Mouse (Mus musculus): ENCODE results near the gene Ccdc167. TPM values are rescaled to one million over a fixed set of nuclear protein-coding genes. Genes with fewer than 3 reads are reported as not detected.

Ccdc167 gene
- polyA plus RNA-seq, 1 experiment = 7.7 TPM

DNA sequence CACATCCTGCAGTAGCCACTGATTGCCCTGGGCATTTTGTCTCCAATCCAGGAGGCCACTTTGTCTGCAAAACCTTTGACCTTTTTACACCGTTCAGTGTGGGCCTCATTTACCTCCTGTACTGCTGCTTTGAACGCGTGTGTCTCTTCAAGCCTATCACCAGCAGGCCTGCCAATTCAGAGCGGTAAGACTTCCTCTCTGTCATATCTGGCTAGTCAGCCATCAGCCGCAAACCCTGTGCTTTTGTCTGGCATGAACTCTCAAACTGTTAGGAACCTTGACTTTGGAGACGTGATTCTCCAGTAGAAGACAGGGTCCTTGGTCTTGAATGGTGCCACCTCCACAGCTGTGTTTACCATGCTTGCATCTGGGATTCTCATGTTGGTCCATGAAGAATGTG, 26.6 kb downstream of the Ccdc167 start:
- Histone ChIP-seq H3K4me1 (ENCODE audit: control insufficient read depth, insufficient read depth, low read length) (no peaks in the 10 kb centered on the region), H3K4me3 (replicated peaks; ENCODE audit: extremely low read depth, low read depth, low read length) (no peak overlapping the region)
- no peak for DNase-seq
- 81% methylated on average over 6 of the region's 6 CpGs for WGBS
- TF ChIP-seq POLR2A (IDR thresholded peaks at IDR 0.05; ENCODE audit: borderline replicate concordance, extremely low read depth, low read depth, low read length) = no peak
- TF ChIP-seq CTCF (IDR thresholded peaks at IDR 0.05; ENCODE audit: insufficient read depth, low read length) = no peak

DNA sequence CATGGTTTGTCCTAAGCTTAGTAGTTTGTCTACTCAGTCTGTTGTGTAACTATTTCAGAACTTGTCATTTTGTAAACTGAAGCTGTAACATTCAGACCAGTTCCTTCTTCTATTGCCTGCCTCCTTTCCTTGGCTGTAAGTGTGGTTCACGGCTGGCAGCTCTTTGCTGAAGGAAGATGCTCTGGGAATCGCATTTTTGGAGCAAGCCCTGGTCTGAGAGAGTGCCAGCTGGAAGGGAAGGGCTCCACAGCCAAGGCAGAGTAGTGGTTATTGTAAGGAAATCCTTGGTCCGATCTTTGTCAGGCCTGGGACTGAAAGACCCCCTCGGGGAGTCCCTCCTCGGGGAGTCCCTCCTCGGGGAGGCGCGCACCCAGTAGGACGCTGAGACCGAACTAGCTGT, 28.2 kb downstream of the Ccdc167 start:
- no peak for DNase-seq
- 94% methylated on average over 10 of the region's 10 CpGs for WGBS
- Histone ChIP-seq H3K4me3 (replicated peaks; ENCODE audit: extremely low read depth, low read depth, low read length) (no peak overlapping the region), H3K4me1 (ENCODE audit: control insufficient read depth, insufficient read depth, low read length) (no peaks in the 10 kb centered on the region)
- no peak for TF ChIP-seq CTCF (IDR thresholded peaks at IDR 0.05; ENCODE audit: insufficient read depth, low read length)
- no peak for TF ChIP-seq POLR2A (IDR thresholded peaks at IDR 0.05; ENCODE audit: borderline replicate concordance, extremely low read depth, low read depth, low read length)

DNA sequence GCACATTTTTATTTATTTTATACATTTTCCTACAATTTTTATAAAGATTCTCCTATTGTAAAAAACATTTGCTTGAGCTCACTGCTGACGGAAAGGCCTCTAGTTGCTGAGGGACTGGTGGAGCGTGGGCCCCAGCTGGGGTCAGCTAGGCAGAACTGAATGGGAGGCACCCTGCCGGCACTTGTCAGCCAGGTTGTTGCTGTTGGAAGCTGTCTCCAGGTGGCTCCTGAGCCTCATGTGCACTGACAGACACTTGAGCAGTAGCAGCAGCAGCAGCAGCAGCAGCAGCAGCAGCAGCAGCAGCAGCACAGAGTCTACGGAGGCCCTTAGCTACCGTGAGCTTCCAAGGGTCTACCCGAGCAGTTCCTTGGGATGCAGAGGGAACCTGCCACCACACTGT, 29.5 kb downstream of the Ccdc167 start:
- no peak overlapping the region for H3K4me3 ChIP-seq (replicated peaks; ENCODE audit: extremely low read depth, low read depth, low read length)
- TF ChIP-seq CTCF (IDR thresholded peaks at IDR 0.05; ENCODE audit: insufficient read depth, low read length) (no peak), POLR2A (IDR thresholded peaks at IDR 0.05; ENCODE audit: borderline replicate concordance, extremely low read depth, low read depth, low read length) (no peak)
- 87% methylated on average over 6 of the region's 6 CpGs for WGBS
- H3K4me1 ChIP-seq (ENCODE audit: control insufficient read depth, insufficient read depth, low read length) = no peaks in the 10 kb centered on the region
- no peak for DNase-seq

DNA sequence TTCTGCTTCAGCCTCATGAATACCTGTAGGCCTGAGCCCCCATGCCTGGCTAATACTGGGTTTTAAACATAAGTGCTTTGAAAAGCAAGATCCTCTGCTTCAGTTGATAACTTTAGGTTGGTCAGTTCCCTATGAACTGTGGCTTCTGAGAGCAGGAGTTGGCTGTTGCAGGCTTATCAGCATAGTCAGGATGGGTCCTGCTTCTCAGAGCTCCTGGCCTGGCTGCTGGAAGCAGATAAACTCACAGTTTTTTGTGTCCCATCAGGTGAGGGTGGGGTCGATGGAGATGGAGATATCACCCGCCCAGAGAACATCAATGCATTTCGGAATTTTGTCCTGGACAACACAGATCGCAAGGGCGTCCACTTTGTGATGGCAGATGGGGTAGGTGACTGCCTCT, 30.1 kb downstream of the Ccdc167 start:
- TF ChIP-seq CTCF (IDR thresholded peaks at IDR 0.05; ENCODE audit: insufficient read depth, low read length) (no peak), POLR2A (IDR thresholded peaks at IDR 0.05; ENCODE audit: borderline replicate concordance, extremely low read depth, low read depth, low read length) (no peak)
- Histone ChIP-seq H3K4me1 (ENCODE audit: control insufficient read depth, insufficient read depth, low read length) (no peaks in the 10 kb centered on the region), H3K4me3 (replicated peaks; ENCODE audit: extremely low read depth, low read depth, low read length) (no peak overlapping the region)
- no peak for DNase-seq
- 92% methylated on average over 5 of the region's 5 CpGs for WGBS

DNA sequence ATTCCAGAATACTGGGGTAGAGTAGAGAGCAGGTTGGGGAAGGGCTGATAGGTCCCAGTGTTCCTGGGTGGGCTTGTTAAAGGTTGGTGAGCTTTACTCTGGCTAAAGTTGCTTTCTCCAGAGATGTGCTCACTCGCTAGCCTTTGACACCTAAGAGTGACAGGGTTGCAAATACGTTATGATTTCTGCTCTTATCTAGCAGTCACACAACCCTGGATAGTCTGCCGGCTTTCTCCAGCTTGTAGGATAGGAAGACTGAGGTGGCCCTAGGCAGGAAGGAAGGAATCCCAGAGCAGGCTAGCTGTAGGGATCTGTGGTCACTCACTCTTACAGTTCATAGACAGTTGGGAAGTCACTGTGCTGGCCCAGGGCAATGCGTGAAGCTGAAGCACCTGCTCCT, 32.6 kb downstream of the Ccdc167 start:
- DNase-seq = no peak
- TF ChIP-seq CTCF (IDR thresholded peaks at IDR 0.05; ENCODE audit: insufficient read depth, low read length) (no peak), POLR2A (IDR thresholded peaks at IDR 0.05; ENCODE audit: borderline replicate concordance, extremely low read depth, low read depth, low read length) (no peak)
- 88% methylated on average over 4 of the region's 4 CpGs for WGBS

DNA sequence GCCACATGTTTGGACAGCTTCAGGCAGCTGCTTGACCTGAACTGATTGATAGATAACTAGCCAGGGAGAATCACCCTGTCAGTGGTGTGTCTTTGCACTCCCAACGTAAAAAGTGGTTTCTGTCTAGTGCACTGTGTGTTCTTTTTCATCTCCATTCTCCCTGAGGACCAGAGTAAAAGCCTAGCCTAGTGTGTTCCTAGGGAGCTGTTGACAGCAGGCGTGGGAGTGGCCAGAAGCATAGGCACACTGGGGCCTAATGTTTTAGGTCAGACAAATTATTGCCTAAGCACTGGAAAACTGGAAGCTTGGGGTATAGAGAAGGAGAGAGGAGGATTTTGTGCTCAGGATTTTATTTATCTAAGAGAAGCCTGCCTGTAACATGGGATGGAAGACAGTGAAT, 33.7 kb downstream of the Ccdc167 start:
- Histone ChIP-seq H3K4me1 (ENCODE audit: control insufficient read depth, insufficient read depth, low read length) (no peaks in the 10 kb centered on the region), H3K4me3 (replicated peaks; ENCODE audit: extremely low read depth, low read depth, low read length) (no peak overlapping the region)
- no peak for DNase-seq
- TF ChIP-seq CTCF (IDR thresholded peaks at IDR 0.05; ENCODE audit: insufficient read depth, low read length) (no peak), POLR2A (IDR thresholded peaks at IDR 0.05; ENCODE audit: borderline replicate concordance, extremely low read depth, low read depth, low read length) (no peak)
- WGBS = 85% methylated on average over 2 of the region's 2 CpGs

More for the DNA sequence above, 32.6 kb downstream of the Ccdc167 start:
- Histone ChIP-seq H3K4me1 (ENCODE audit: control insufficient read depth, insufficient read depth, low read length) (no peaks in the 10 kb centered on the region), H3K4me3 (replicated peaks; ENCODE audit: extremely low read depth, low read depth, low read length) (no peak overlapping the region)

DNA sequence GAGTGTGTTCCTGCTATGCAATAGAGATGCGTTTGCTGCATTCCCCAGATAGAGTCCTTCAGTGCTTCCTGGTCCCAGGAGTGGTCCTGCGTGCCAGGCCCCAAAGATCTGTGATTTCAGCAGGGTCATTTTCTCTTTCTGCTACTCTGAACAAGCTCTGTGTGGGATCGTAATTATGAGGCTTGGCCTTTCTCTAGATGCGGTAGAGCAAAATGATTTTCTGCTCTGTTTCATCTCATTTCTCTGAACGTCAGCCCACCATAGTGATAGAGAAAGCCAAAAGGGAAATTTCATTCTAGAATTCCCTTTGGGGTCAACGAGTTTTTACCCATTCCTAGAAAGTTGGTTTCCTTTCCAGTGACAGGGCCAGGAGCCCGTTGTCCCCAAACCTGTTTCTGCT, 34.6 kb downstream of the Ccdc167 start:
- no peak for DNase-seq
- TF ChIP-seq CTCF (IDR thresholded peaks at IDR 0.05; ENCODE audit: insufficient read depth, low read length) (no peak), POLR2A (IDR thresholded peaks at IDR 0.05; ENCODE audit: borderline replicate concordance, extremely low read depth, low read depth, low read length) (no peak)
- 91% methylated on average over 7 of the region's 7 CpGs for WGBS
- H3K4me3 ChIP-seq (replicated peaks; ENCODE audit: extremely low read depth, low read depth, low read length) = no peak overlapping the region
- H3K4me1 ChIP-seq (ENCODE audit: control insufficient read depth, insufficient read depth, low read length) = no peaks in the 10 kb centered on the region

DNA sequence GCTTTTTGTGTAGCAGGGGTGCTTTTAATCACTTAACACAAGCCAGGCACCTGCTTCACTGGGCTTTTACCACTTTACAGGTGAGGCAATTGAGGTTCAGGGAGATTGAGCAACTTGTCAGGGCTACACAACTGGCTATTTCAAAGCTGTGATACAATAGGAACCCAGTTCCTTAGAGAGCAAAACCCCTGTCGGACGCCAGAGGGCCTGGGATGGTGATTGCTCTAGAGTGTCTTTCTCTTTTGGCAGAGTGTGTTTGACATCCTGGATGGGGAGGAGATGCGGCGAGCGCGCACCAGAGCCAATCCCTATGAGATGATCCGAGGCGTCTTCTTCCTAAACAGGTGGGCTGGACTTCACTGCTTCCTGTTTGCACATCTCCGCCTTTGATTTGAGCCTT, 35.2 kb downstream of the Ccdc167 start:
- no peak overlapping the region for H3K4me3 ChIP-seq (replicated peaks; ENCODE audit: extremely low read depth, low read depth, low read length)
- no peak for DNase-seq
- WGBS = 85% methylated on average over 9 of the region's 9 CpGs
- TF ChIP-seq CTCF (IDR thresholded peaks at IDR 0.05; ENCODE audit: insufficient read depth, low read length) = no peak
- H3K4me1 ChIP-seq (ENCODE audit: control insufficient read depth, insufficient read depth, low read length) = no peaks in the 10 kb centered on the region

DNA sequence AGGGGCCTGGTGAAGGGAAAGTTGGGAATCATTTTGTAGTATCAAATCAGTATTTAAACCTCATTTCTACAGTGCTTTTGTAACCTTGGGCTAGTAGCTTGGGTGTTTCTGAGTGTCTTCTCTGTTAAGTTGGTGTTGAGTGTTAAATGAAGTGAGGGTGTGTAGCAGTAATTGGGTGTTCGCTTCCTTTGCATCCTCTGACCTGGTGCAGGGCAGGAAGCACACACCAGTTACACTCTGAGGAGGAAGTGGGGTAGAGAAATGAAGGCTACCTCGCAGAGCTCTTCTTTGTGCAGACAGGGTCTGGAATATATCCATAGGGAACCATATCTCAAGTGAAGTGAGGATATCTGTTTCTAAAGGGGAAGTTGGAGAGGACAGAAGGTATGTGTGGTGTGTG, 35.9 kb downstream of the Ccdc167 start:
- 75% methylated on average over 2 of the region's 2 CpGs for WGBS
- TF ChIP-seq CTCF (IDR thresholded peaks at IDR 0.05; ENCODE audit: insufficient read depth, low read length) (no peak), POLR2A (IDR thresholded peaks at IDR 0.05; ENCODE audit: borderline replicate concordance, extremely low read depth, low read depth, low read length) (no peak)
- DNase-seq = no peak
- H3K4me3 ChIP-seq (replicated peaks; ENCODE audit: extremely low read depth, low read depth, low read length) = no peak overlapping the region
- no peaks in the 10 kb centered on the region for H3K4me1 ChIP-seq (ENCODE audit: control insufficient read depth, insufficient read depth, low read length)

DNA sequence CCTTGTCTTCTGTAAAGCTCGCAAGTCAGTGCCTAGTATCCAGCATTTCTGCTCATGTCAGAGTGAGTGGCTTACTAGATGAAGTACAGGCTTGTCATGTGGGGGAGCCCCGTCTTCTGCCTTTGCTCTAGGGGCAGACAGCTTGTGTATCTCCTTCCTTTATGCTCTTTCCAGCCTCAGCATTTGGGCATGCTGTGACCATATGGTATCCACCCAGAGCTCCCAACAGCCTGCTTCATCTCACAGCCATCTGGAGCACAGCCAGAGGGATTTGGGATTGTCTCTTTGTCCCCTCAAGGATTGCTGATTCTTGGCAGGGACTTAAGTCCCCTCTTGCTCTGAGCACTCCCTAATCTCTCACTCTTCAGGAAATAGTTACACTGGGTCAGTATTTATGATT, 36.7 kb downstream of the Ccdc167 start:
- TF ChIP-seq POLR2A (IDR thresholded peaks at IDR 0.05; ENCODE audit: borderline replicate concordance, extremely low read depth, low read depth, low read length) = no peak
- TF ChIP-seq CTCF (IDR thresholded peaks at IDR 0.05; ENCODE audit: insufficient read depth, low read length) = no peak
- WGBS = 89% methylated on average over 2 of the region's 2 CpGs

More for the DNA sequence above, 36.7 kb downstream of the Ccdc167 start:
- Histone ChIP-seq H3K4me1 (ENCODE audit: control insufficient read depth, insufficient read depth, low read length) (no peaks in the 10 kb centered on the region), H3K4me3 (replicated peaks; ENCODE audit: extremely low read depth, low read depth, low read length) (no peak overlapping the region)
- no peak for DNase-seq
